Mouse (Mus musculus) heart, adult 2 months (tissue): ENCODE results near the gene Gpr84. TPM values are rescaled to one million over a fixed set of nuclear protein-coding genes. Genes with fewer than 3 reads are reported as not detected.

Experiments
- DNase-seq, 2 experiments: peaks; one replicate each; pipeline ENCODE4 v3.0.0; 2021
- H3K27ac ChIP-seq: fragments of 200-600 bp; 2 replicates; pipeline ENCODE4 v1.8.1; 2022
- H3K27me3 ChIP-seq: fragments of 200-500 bp; 2 replicates; pipeline ENCODE4 v1.6.1; 2012; ENCODE audit warnings: mild to moderate bottlenecking, low read length, inconsistent platforms, mixed read lengths; ENCODE audit not compliant: control insufficient read depth, insufficient read depth
- H3K36me3 ChIP-seq: fragments of 200-500 bp; 2 replicates; pipeline ENCODE4 v1.6.1; 2012; ENCODE audit warnings: low read length, inconsistent platforms; ENCODE audit not compliant: control insufficient read depth, insufficient read depth
- H3K4me1 ChIP-seq: fragments of 200-500 bp; 2 replicates; pipeline ENCODE4 v1.6.1; 2011; ENCODE audit warnings: low read length; ENCODE audit not compliant: control insufficient read depth, insufficient read depth
- H3K4me3 ChIP-seq: fragments of 200-600 bp; 2 replicates; pipeline ENCODE4 v1.8.1; 2022
- H3K79me2 ChIP-seq: fragments of 200-500 bp; replicated peaks from 2 replicates; pipeline ENCODE4 v1.6.1; 2012; ENCODE audit warnings: mild to moderate bottlenecking, inconsistent platforms, low read length, moderate library complexity, mixed read lengths; ENCODE audit not compliant: control insufficient read depth, insufficient read depth
- H3K9ac ChIP-seq: fragments of 200-500 bp; 2 replicates; pipeline ENCODE4 v1.6.1; 2012; ENCODE audit warnings: low read depth, mild to moderate bottlenecking, control low read depth, inconsistent platforms, low read length, mixed read lengths
- CTCF ChIP-seq: fragments of 200-600 bp; IDR thresholded peaks from 2 replicates; pipeline ENCODE4 v1.8.1; 2022; ENCODE audit warnings: antibody characterized with exemption, mild to moderate bottlenecking, moderate library complexity
- EP300 ChIP-seq: fragments of 200-500 bp; IDR thresholded peaks from 2 replicates; pipeline ENCODE4 v1.6.1; 2011; ENCODE audit warnings: low read depth, low read length, control low read depth; ENCODE audit not compliant: insufficient read depth
- POLR2A ChIP-seq: fragments of 200-500 bp; IDR thresholded peaks from 2 replicates; pipeline ENCODE4 v1.6.1; 2011; ENCODE audit warnings: mild to moderate bottlenecking, low read depth, low read length, control low read depth; ENCODE audit not compliant: insufficient read depth
- WGBS: fragments of 180-500 bp; shearing (Covaris S2); methylation state at CpG from one replicate; pipeline ENCODE4 v1.1.7; 2018; 5-methylcytosine and 5-hydroxymethylcytosine counted together
- intact Hi-C: fragments of 180-260 bp; cut with DNase I; formaldehyde crosslinking; loops from one replicate; pipeline ENCODE4 v1.15.1; 2025
- polyA plus RNA-seq: library from polyadenylated mRNA; depleted of rRNA; stranded (reverse); fragments of >200 nt; gene quantifications from 2 replicates; pipeline ENCODE4 v1.2.3, GENCODE M21; 2012
- total RNA-seq, 2 experiments: library from RNA; stranded (reverse); gene quantifications; 2 replicates each; pipeline ENCODE4 v1.2.3; 2021

The Gpr84 gene
- total and polyA plus RNA-seq, 3 experiments: 0.06 TPM; not detected in 2

DNA sequence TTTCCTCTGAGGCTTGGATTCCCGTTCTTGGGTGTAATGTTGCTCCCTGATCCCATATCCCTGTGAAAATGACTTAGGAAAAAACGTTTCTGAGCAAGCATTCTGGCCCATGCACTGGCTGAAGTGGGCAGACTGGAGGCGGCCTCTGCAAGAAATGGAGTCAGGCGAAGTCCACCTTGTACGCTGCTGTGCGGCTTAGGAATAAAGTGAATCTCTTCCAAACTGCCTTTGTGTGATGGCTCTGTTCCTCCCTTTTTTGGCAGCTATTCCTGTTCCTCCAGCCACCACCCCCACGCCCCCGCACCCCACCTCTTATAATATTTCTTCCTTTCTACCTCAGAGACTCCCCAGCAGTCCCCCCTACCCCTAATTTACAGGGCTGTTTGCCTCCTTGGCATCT is 10.8 kb downstream of the Gpr84 start:
- Histone ChIP-seq H3K79me2 (no peaks in the 10 kb centered on the region), H3K27me3 (no peaks in the 10 kb centered on the region), H3K9ac (no peak overlapping the region), H3K4me1 (peaks cover 5% of the 10 kb centered on the region; the same call in 1 of the 2 replicates), H3K27ac (no peak overlapping the region), H3K36me3 (no peaks in the 10 kb centered on the region), H3K4me3 (no peak overlapping the region)
- intact Hi-C loops: loop anchor here (10.0 kb wide), 1 partner anchor 315 kb away; no protein-coding TSS in a partner anchor
- DNase-seq: no peak
- WGBS: 76% methylated on average over 8 of the region's 8 CpGs
- TF ChIP-seq POLR2A: no peak
- no peak for TF ChIP-seq EP300

DNA sequence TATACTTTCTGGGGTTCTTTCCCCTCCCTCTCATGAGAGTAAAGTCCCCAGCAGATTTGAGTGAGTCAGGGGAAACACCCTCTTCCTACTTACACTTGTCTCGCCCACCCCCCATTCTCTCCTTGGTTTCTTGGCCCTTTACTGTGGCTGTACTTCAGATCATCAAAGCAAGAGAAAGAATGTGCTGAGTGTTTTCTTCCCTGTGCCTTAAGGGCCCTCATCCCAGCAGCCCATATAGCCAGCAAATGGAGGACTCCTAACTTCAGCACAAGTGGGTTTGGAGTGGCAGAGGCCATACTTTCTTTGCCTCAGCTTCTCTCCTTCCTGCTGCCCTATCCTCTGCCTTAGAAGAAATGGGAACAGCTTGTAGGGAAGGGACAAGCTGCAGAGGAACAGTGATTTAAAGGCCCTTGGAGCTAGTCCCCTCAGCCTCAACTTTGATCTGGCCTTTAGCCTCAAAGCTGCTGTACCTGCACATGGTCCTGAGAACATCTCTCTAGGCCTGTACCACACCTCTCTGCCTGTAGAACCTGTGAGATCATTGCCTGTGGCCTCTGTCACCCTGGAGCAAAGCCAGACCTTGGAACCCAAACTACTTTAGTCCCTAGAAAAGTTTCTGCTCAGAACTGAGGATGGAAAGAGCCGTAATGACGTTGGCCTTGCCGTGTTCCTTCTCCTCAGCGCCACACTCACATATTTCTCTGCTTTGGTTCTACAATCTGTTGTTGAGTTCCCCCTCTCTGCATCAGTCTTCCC is 11.4 kb downstream of the Gpr84 start:
- Histone ChIP-seq H3K36me3 (no peaks in the 10 kb centered on the region), H3K27ac (no peak overlapping the region), H3K4me3 (no peak overlapping the region), H3K9ac (no peak overlapping the region), H3K79me2 (no peaks in the 10 kb centered on the region), H3K4me1 (peaks cover 3% of the 10 kb centered on the region; the same call in 1 of the 2 replicates), H3K27me3 (no peaks in the 10 kb centered on the region)
- intact Hi-C loops: no loop called here
- no peak for TF ChIP-seq EP300
- TF ChIP-seq POLR2A: no peak
- TF ChIP-seq CTCF: no peak
- no peak for DNase-seq
- WGBS: 89% methylated on average over 5 of the region's 5 CpGs

- H3K9ac ChIP-seq: no peak overlapping the region
- intact Hi-C loops: no loop called here
- TF ChIP-seq POLR2A (no peak), EP300 (no peak), CTCF (no peak)
- no peaks in the 10 kb centered on the region for H3K79me2 ChIP-seq
- WGBS: 86% methylated on average over 3 of the region's 3 CpGs
- H3K4me1 ChIP-seq: peaks cover 1% of the 10 kb centered on the region; the same call in 1 of the 2 replicates
- H3K4me3 ChIP-seq: no peak overlapping the region
- H3K36me3 ChIP-seq: no peaks in the 10 kb centered on the region
- no peaks in the 10 kb centered on the region for H3K27me3 ChIP-seq
- no peak overlapping the region for H3K27ac ChIP-seq
- DNase-seq: no peak
Measured at GRCm38 (mm10) chr15:103298026-103298425, 12.4 kb downstream of the Gpr84 start.

DNA sequence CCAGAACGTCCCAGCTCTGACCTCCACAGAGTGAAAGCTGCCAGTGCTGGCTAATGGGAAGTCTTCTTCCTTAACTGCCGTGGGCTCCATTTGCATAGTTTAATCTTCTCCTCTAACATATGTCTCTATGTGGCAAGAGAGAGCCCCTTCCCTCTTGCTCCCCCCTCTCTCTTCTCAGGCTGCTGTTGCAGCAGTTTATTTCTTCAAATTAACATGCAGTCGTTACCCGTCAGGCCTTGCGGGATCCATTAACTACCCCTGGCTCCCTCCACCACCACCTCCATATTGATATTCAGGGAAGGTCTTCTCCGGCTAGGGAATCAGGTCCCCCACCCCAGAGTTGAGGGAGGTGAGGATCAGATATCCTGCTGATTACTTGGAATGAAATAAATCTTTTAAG is 13.1 kb downstream of the Gpr84 start:
- no peak for TF ChIP-seq POLR2A
- TF ChIP-seq EP300: no peak
- no peak for TF ChIP-seq CTCF
- no peaks in the 10 kb centered on the region for H3K36me3 ChIP-seq
- no peaks in the 10 kb centered on the region for H3K79me2 ChIP-seq
- H3K4me3 ChIP-seq: no peak overlapping the region
- H3K4me1 ChIP-seq: peaks cover 1% of the 10 kb centered on the region; the same call in 1 of the 2 replicates
- H3K9ac ChIP-seq: no peak overlapping the region
- H3K27me3 ChIP-seq: no peaks in the 10 kb centered on the region
- DNase-seq: no peak
- no peak overlapping the region for H3K27ac ChIP-seq
- intact Hi-C loops: no loop called here
- 89% methylated on average over 6 of the region's 6 CpGs for WGBS

GRCm38 (mm10) chr15:103295851-103296250 is 14.6 kb downstream of the Gpr84 start:
- WGBS: 38% methylated on average over 5 of the region's 5 CpGs
- H3K79me2 ChIP-seq: no peaks in the 10 kb centered on the region
- intact Hi-C loops: no loop called here
- peaks cover 1% of the 10 kb centered on the region; the same call in 1 of the 2 replicates for H3K4me1 ChIP-seq
- H3K9ac ChIP-seq: no peak overlapping the region
- TF ChIP-seq POLR2A (no peak), CTCF (no peak), EP300 (no peak)
- H3K27ac ChIP-seq: no peak overlapping the region
- no peak overlapping the region for H3K4me3 ChIP-seq
- DNase-seq: no peak
- H3K36me3 ChIP-seq: no peaks in the 10 kb centered on the region
- H3K27me3 ChIP-seq: no peaks in the 10 kb centered on the region

- H3K36me3 ChIP-seq: no peaks in the 10 kb centered on the region
- H3K27ac ChIP-seq: no peak overlapping the region
- no peak overlapping the region for H3K9ac ChIP-seq
- no peak for TF ChIP-seq EP300
- no peak for TF ChIP-seq POLR2A
- TF ChIP-seq CTCF: no peak
- intact Hi-C loops: no loop called here
- WGBS: 83% methylated on average over 2 of the region's 2 CpGs
- H3K27me3 ChIP-seq: no peaks in the 10 kb centered on the region
- H3K79me2 ChIP-seq: no peaks in the 10 kb centered on the region
- DNase-seq: no peak
- H3K4me3 ChIP-seq: no peak overlapping the region
- H3K4me1 ChIP-seq: no peaks in the 10 kb centered on the region
Measured at GRCm38 (mm10) chr15:103294649-103295048, 15.8 kb downstream of the Gpr84 start.
